Comparison of ENCODE assay signal across 9 mouse cellular contexts in genomic region chr11:84525421-84526274, GRCm38 (mm10). TPM values are rescaled to one million over a fixed set of nuclear protein-coding genes. Genes with fewer than 3 reads are reported as not detected.
DNase-seq lines count a peak whose midpoint lies in the region; ATAC-seq and TF ChIP-seq lines count a peak whose summit lies in the region.
"Had no signal": no experiment of that assay in that cellular context is flagged by ENCODE, and none has a peak within 500 bp of the region (broad histone marks: within the 10 kb centered on the region; RNA-seq: fewer than 3 reads in every experiment).

Lhx1 (minus strand) TSS chr11:84525535.

- no peak for TF ChIP-seq POLR2A in myocyte (IDR thresholded peaks at IDR 0.05; ENCODE audit: insufficient read length, low read depth)

- no peak within 1 kb of the TSS for H3K27ac ChIP-seq in layer of hippocampus, adult 2 months
- H3K27ac ChIP-seq in forebrain, embryonic 16.5 days (ENCODE audit: low read length): no peak within 1 kb of the TSS
- peak within 1 kb of the TSS; percentile 91 for H3K27ac ChIP-seq in kidney, embryonic 15.5 days

- peak; percentile 67 for ATAC-seq in forebrain, embryonic 16.5 days
- ATAC-seq in kidney, embryonic 15.5 days (replicated peaks; ENCODE audit: low FRiP score): peak; percentile 76
- ATAC-seq: Patski had no signal

- peak within 1 kb of the TSS; percentile 5; the same call in 1 of the 2 replicates for H3K9ac ChIP-seq in forebrain, embryonic 16.5 days (replicated peaks; ENCODE audit: low read depth, low read length)
- peak within 1 kb of the TSS; percentile 71 for H3K9ac ChIP-seq in kidney, embryonic 15.5 days

- peaks cover 68% of the 10 kb centered on the region for H3K27me3 ChIP-seq in forebrain, embryonic 16.5 days (replicated peaks; ENCODE audit: control insufficient read depth, insufficient read depth, low read length)
- peaks cover 100% of the 10 kb centered on the region for H3K27me3 ChIP-seq in kidney, embryonic 15.5 days
- peaks cover 89% of the 10 kb centered on the region for H3K27me3 ChIP-seq in myocyte (ENCODE audit: control insufficient read depth, insufficient read depth, insufficient read length)

- no peaks in the 10 kb centered on the region for H3K79me2 ChIP-seq in myocyte (ENCODE audit: control insufficient read depth, insufficient read depth)

- peaks cover 31% of the 10 kb centered on the region for H3K4me1 ChIP-seq in forebrain, embryonic 16.5 days (replicated peaks; ENCODE audit: control insufficient read depth, insufficient read depth, low read length)
- H3K4me1 ChIP-seq in kidney, embryonic 15.5 days: peaks cover 65% of the 10 kb centered on the region

- TF ChIP-seq CTCF in layer of hippocampus, adult 2 months (conservative IDR thresholded peaks at IDR 0.05): no peak

- peak within 1 kb of the TSS; percentile 65 for H3K4me2 ChIP-seq in forebrain, embryonic 16.5 days (ENCODE audit: low read length)
- H3K4me2 ChIP-seq in kidney, embryonic 15.5 days: peak within 1 kb of the TSS; percentile 82
- peak within 1 kb of the TSS; percentile 42 for H3K4me2 ChIP-seq in myocyte (ENCODE audit: low read depth)

- no peaks in the 10 kb centered on the region for H3K9me3 ChIP-seq in forebrain, embryonic 16.5 days (ENCODE audit: control insufficient read depth, low read length)
- no peaks in the 10 kb centered on the region for H3K9me3 ChIP-seq in kidney, embryonic 15.5 days (replicated peaks)

- peak within 1 kb of the TSS; percentile 5; the same call in 1 of the 2 replicates for H3K4me3 ChIP-seq in layer of hippocampus, adult 2 months
- H3K4me3 ChIP-seq in forebrain, embryonic 16.5 days (replicated peaks; ENCODE audit: low read length): peak within 1 kb of the TSS; percentile 42
- H3K4me3 ChIP-seq in kidney, embryonic 15.5 days (replicated peaks): peak within 1 kb of the TSS; percentile 63
- no peak within 1 kb of the TSS for H3K4me3 ChIP-seq in myocyte

- no peak for DNase-seq in layer of hippocampus, adult 2 months (ENCODE audit: low spot score in 2 of 2)
- no peak for DNase-seq in layer of hippocampus, adult 8-10 months (ENCODE audit: low spot score in 2 of 2)
- peak; percentile 91 for DNase-seq in cerebellum, adult 11 months
- no peak for DNase-seq in layer of hippocampus, adult 18-20 months (ENCODE audit: low spot score in 2 of 2)
- no peak for DNase-seq in urinary bladder, postnatal 10 days (ENCODE audit: low spot score)

- no peak within 1 kb of the TSS for H3ac ChIP-seq in myocyte (ENCODE audit: control insufficient read depth, insufficient read length)

- H3K36me3 ChIP-seq in forebrain, embryonic 16.5 days (ENCODE audit: control insufficient read depth, insufficient read depth): no peaks in the 10 kb centered on the region
- H3K36me3 ChIP-seq in kidney, embryonic 15.5 days: no peaks in the 10 kb centered on the region
- no peaks in the 10 kb centered on the region for H3K36me3 ChIP-seq in myocyte (ENCODE audit: control insufficient read depth, insufficient read depth)

- under 1% methylated on average over 64 of the region's 64 CpGs for WGBS in forebrain, embryonic 16.5 days
- WGBS in kidney, embryonic 15.5 days: under 1% methylated on average over 64 of the region's 64 CpGs

TF ChIP-seq in myocyte, 11 proteins besides CTCF, POLR2A, EP300 and RAD21:
- TF ChIP-seq TCF3 (IDR thresholded peaks at IDR 0.05; ENCODE audit: insufficient read length, low read depth) (no peak), TCF12 (IDR thresholded peaks at IDR 0.05; ENCODE audit: insufficient read depth, poor library complexity, severe bottlenecking) (no peak), USF1 (IDR thresholded peaks at IDR 0.05; ENCODE audit: low read depth) (no peak), CEBPB (IDR thresholded peaks at IDR 0.05; ENCODE audit: insufficient read depth, poor library complexity, severe bottlenecking) (no peak)

RNA-seq across cellular contexts. Expression of gene Lhx1, which starts in this region (rescaled TPM):
- total RNA-seq in layer of hippocampus, adult 2 months (2021): under 1 TPM; 0.20 to 0.33 TPM
- total RNA-seq in layer of hippocampus, adult 8-10 months (2022): under 1 TPM in 3 of 4 experiments, not detected in 1; 0.08 to 0.43 (median 0.18) TPM
- 2.7 and 3.0 TPM in 2 replicates for polyA plus RNA-seq in forebrain, embryonic 16.5 days (2015; fragmentation: Nextera tagmentation; extraction: Ambion mirVana)
- polyA plus RNA-seq in kidney, embryonic 15.5 days (2015; fragmentation: Nextera tagmentation; extraction: Ambion mirVana): 36.0 and 37.3 TPM in 2 replicates
- not detected for polyA plus RNA-seq in myocyte (2012; fragmentation: generic; extraction: Trizol)
- total RNA-seq in layer of hippocampus, adult 18-20 months (2021): under 1 TPM; 0.27 to 0.28 TPM
